Mouse (Mus musculus): ENCODE measurements around the gene Tubg1.

Tubg1 gene

DNA sequence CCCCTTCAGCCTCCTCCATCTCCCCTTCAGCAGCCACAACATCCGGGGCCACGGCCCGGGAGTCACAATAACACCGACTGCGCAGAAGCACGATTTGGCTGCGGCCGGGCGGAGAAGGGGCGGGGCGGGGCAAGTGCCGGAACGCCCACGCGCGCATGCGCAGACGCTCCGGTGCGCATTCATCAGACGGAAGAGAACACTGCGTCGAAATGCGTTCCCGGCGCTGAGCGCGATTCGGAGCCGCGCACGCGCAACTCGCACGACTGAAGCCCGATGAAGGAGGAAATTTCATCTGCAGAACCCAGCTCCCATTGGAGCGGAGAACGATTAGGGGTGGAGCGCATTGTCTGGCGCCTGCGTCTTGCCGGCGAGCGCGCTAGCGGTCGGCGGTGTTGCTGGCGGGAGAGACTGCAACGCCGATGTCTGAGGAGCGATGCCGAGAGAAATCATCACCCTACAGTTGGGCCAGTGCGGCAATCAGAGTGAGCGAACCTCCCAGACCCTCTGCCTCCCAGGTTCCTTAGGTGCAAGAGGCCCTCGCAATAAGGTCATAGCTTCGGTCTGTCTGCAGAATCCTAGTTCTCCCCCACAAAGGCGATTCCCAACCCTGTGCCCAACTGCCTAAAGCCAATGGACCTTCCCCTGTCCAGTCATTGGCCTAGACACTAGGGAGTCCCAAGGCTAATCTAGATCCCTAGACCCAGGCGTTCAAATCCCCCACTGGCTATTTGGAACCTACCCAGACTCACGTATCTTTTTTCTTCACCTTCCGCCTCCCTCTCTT lies at the start of gene Tubg1, which contains the start of gene Retreg3:
Tubg1 (plus strand) TSS at position 178 of the 784 bp plus-strand sequence.
Retreg3 (minus strand) TSS at position 133 of the 784 bp plus-strand sequence.
- DNase-seq (ENCODE audit: low spot score), result peak; percentile 99

DNA sequence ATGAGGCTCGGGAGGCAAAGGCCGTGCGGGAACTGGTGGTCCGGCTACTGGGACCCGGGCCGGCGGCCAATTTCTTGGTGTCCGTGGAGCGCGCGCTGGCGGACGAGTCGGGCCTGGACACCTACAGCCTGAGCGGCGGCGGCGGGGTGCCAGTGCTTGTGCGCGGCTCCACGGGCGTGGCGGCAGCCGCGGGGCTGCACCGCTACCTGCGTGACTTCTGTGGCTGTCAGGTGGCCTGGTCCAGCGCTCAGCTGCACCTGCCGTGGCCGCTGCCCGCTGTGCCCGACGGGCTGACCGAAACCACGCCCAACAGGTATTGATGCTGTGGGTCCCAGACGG lies 49.6 kb upstream of the Tubg1 start:
- no peak for DNase-seq (ENCODE audit: low spot score)

GRCm38 (mm10) chr11:101070987-101071386 lies 48.8 kb upstream of the Tubg1 start:
- DNase-seq (ENCODE audit: low spot score), result no peak

DNA sequence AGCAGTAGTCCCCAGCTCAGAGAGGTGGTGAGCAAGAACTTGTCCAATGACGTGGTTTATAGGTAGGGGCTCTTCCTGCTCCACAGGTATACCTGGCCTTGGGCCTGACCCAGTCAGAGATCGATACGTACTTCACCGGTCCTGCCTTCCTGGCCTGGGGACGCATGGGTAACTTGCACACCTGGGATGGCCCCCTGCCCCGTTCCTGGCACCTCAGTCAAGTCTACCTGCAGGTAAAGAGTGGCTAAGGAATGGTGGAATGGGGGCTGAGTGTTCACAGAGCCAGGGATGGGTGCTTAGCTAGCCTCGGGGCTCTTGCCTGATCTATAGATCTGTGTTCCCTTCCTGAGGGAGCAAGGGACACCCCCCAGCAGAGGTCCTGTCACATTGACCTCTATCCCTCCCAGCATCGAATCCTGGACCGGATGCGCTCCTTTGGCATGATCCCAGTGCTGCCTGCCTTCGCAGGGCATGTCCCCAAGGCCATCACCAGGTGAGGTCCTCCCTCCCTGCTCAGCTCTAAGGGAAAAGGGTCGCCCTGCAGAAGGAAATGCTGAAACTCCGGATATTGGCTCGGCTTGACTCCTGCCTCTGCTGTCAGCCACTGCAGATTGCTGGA lies 47.8 kb upstream of the Tubg1 start:
- no peak for DNase-seq (ENCODE audit: low spot score)

GRCm38 (mm10) chr11:101078121-101078520 lies 41.6 kb upstream of the Tubg1 start, which contains the start of gene Hsd17b1:
Hsd17b1 (plus strand) TSS chr11:101078411.
- DNase-seq (ENCODE audit: low spot score), result peak; percentile 76

DNA sequence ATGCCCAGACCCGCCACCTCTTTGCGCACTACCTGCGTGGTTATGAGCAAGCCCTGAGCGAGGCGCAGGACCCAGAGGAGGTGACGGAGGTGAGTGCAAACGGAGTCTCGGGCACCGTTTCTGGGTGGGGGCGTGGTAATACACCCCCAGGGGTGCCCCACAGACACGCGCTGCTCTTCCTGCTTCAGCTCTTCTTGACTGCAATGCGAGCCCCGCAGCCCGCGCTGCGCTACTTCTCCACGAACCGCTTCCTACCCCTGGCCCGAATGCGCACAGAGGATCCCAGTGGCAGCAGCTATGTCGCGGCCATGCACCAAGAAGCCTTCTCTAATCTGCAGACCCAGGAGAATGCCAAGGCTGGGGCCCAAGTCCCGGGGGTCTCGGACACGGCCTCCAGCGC lies 40.0 kb upstream of the Tubg1 start:
- no peak for DNase-seq (ENCODE audit: low spot score)

DNA sequence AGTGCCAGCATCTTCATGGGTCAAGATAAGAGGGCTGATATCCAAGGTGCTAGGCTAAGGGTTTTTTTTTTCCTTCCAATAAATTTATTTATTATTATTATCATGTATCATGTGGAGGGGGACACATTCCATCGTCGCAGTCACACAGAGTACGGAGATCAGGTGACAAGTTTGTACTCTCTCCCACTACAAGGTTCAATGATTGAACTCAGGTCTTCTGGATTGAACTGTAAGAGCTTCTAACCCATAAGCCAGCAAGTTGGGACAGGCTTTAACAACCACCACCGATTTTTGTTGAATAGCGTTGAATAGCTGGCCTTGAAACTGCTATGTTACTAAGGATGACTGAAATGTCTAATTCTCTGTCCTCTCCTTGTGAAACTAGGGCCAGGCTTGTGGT lies 39.3 kb upstream of the Tubg1 start:
- DNase-seq (ENCODE audit: low spot score), result no peak

DNA sequence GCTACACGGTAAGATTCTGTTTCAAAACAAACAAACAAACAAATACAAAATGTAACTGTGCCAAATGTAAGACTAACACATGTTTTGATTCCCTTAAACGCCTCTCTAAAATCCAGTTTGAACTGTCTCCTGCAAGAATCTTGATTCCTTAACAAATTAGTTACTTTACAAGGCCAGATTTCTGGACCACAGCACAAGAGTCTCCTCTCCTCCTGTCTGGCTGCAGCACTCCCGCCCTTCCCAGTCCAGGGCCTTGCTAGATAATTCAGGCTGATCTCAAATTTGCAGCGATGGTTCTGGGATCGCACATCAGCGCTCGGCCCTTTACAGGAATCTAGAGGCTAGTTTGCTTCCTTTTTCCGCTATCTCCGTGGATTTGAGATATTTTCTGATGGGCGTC lies 38.1 kb upstream of the Tubg1 start:
- DNase-seq (ENCODE audit: low spot score), result no peak

GRCm38 (mm10) chr11:101082208-101083082 lies 37.3 kb upstream of the Tubg1 start, which contains the start of gene Coasy:
Coasy (plus strand) TSS chr11:101082565.
- peak; percentile 81 for DNase-seq (ENCODE audit: low spot score)

DNA sequence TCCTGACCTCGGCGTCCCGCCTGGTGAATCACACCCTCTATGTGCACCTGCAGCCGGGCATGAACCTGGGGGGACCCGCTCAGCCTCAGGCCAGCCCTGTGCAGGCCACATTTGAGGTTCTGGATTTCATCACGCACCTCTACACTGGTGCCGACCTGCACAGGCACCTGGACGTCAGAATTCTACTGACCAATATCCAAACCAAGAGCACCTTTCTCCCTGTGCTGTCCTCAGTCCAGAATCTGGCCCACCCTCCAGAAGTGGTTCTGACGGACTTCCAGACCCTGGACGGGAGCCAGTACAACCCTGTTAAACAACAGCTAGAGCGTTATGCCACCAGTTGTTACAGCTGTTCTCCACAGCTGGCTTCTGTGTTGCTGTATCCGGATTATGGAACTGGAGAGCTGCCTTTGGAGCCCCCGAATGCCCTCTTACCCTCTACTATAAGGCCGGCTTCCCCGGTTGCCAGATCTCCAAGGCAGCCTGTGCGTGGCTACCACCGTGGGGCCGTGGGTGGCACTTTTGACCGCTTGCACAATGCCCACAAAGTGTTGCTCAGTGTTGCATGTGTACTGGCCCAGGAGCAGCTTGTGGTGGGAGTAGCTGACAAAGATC lies 36.5 kb upstream of the Tubg1 start:
- DNase-seq (ENCODE audit: low spot score), result no peak

GRCm38 (mm10) chr11:101084246-101084645 lies 35.5 kb upstream of the Tubg1 start:
- no peak for DNase-seq (ENCODE audit: low spot score)

GRCm38 (mm10) chr11:101084811-101085210 lies 34.9 kb upstream of the Tubg1 start:
- no peak for DNase-seq (ENCODE audit: low spot score)

GRCm38 (mm10) chr11:101085617-101086322 lies 34.0 kb upstream of the Tubg1 start:
- no peak for DNase-seq (ENCODE audit: low spot score)

DNA sequence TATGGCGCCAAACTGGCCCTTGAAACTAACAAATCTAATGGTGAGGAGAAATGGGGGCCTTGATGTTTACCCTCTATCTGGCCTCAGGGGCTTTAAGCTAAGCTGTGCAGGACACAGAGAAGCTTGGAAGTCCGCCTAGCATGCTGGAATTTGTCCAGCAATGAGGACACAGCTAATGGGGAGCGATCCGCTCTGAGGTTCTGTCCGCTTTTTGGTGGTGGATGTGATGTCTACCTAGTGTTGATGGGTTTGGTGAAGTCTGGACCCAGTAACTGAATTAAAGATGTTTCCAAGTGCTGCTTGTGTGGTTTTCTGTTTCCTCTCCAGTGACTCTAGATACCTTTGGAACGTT lies 33.4 kb upstream of the Tubg1 start:
- no peak for DNase-seq (ENCODE audit: low spot score)

DNA sequence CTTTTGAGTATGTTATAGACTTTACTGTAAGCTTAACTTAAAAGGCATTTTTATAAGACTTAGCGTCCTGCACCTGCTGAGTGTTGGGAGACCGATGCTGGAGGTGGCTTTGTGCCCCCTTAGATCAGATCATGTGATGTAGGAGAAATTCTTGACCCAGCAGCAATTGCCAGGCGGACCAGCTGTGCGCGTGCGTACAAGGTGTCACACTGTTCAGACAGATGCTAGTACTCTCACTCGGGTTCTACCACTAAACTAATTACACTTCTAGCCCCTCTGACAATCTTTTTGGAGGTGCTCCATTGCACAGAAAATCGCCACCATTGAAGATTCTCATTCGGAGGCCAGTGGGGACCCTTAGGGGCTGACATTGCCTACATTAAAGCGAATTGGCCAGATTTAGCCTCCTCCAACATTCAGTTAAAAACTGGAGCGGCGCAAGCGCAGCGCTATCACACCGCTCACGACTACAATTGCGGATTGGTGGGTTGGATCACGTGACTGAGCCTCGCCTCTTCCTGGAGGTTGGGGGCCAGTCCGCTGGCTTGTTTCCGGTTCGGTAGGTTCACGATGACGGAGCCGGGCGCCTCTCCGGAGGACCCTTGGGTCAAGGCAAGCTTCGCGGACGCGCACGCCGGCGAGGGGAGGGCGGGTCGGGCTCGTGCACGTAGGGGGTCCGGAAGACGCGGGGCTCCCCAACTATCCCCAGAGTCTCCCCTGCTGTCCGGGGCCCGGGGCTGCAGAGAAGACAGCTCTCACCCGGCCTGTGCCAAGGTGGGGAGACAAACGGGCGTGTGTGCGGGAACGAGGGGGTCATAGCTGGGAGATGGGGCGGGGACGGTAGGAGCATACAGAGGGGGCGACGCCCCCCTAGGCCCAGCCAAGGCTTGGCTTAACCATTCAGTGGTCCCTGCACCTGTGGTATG lies 32.7 kb upstream of the Tubg1 start, which contains the start of gene Mlx:
Mlx (plus strand) TSS at position 522 of the 926 bp plus-strand sequence.
- DNase-seq (ENCODE audit: low spot score), result peak; percentile 82

DNA sequence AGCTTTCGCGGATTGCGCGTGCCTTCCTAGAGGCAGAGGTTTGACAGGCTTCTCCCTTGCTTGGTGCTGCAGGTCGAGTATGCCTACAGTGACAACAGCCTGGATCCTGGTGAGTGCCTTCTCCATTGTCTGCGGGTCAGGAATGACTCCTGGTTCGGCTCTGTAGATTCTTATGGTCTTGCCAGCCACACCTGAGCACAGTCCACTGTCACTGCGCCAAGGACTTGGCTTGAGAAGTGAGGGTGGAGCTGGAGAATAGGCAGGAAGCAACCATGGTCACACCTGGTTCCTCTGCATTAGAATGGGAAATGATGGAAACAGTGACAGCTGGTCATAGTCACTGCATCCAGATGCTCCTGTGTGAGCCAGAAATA lies 32.1 kb upstream of the Tubg1 start:
- DNase-seq (ENCODE audit: low spot score), result no peak

DNA sequence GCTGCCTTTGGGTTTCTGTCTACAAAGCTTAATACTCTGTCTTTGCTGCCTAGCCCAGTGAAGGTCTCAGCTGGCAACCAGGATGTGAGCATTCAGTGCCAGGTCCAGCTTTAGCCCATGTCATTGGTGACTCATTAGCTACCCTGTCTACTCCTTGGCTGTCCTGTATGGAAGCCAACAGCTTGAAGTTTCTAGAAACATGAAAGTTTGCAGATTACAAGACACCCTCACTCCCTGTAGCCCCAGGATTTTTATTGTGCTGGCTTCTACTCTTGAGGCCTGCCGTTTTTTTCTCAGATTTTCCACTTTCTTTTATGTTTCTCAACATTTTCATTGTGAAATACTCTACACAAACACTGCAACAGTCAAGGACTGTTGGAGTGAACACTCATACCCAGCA lies 29.8 kb upstream of the Tubg1 start:
- no peak for DNase-seq (ENCODE audit: low spot score)

- DNase-seq (ENCODE audit: low spot score), result no peak
These were observed 24.8 kb upstream of the Tubg1 start for GRCm38 (mm10) chr11:101094930-101095313.

GRCm38 (mm10) chr11:101095314-101096024 lies 24.3 kb upstream of the Tubg1 start, which contains the start of gene Psmc3ip:
Psmc3ip (minus strand) TSS chr11:101095436.
- peak; percentile 91 for DNase-seq (ENCODE audit: low spot score)

DNA sequence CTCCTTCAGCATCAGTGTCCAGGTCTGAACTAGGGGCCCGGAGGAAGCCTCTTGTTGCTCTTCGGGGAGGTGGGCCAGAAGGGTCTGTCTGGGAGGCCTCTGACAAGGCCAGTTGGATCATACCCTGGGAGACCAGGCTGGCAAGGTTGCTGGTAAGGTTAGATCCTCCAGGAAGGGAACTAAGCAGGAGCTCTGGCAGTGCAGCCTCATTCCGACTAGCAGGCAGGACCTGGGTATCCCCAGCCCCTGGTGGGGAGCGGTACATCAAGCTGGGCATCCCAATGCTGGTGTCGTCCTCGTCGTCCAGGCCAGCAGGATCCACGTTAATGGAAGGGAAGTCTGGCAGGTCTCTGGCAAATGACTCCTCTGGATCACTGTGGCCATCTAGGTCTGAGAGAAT lies 21.5 kb upstream of the Tubg1 start:
- no peak for DNase-seq (ENCODE audit: low spot score)

All from ovary, postnatal 36 days (tissue).